Mouse (Mus musculus) megakaryocyte, adult 5-6 weeks (primary cell): ENCODE data around the gene Zfp275. TPM values are rescaled to one million over a fixed set of nuclear protein-coding genes. Genes with fewer than 3 reads are reported as not detected.
A peak's percentile ranks its signal among the peaks of the same experiment; 100 is the strongest.
"Not testable (repeated sequence)": the region's sequence is repeated elsewhere in the genome, so short reads cannot be mapped to it uniquely, and the experiment has no call there.

Experiments used
- ATAC-seq: 2 replicates; pipeline ENCODE4 v1.8.0; 2016; ENCODE audit warnings: mild to moderate bottlenecking, inconsistent platforms; ENCODE audit not compliant: poor library complexity, severe bottlenecking
- total RNA-seq, 2 experiments: library from RNA; stranded (forward) in 1 of 2; stranded (reverse) in 1 of 2; fragments of 153-499, 151-499 nt in 1 of 2; fragments of 221-1000, 200-1000 nt in 1 of 2; gene quantifications; 2 replicates each; pipeline versions ENCODE4 v1.2.3 to v1.2.4; 2015 to 2017

The Zfp275 gene
- total RNA-seq (2015) (5.3 and 6.8 TPM in 2 replicates), total RNA-seq (2017) (3.5 and 4.3 TPM in 2 replicates)

DNA sequence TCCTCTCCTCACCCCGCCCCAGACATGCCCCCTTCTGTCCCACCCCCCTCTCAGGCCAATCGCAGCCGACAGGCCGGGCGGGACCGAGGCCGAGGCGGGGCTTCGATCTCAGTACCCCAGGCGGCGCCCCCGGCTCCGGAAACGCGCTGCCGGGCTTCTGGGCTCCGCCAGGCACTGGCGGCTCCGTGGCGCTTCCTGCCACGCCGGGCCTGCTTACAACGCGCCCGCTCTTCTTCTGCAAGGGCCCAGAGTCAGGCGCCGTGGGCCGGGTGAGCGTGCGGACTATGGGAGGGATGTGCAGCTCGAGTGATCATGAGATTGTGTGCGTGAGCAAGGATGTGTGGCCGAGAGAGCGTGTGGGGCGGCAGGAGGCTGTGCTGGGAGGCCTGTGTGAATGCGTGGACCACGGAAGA, at the start of gene Zfp275:
TSS of gene Zfp275 (plus strand) at position 139 of the 413 bp plus-strand sequence.
- peak; percentile 96 for ATAC-seq

DNA sequence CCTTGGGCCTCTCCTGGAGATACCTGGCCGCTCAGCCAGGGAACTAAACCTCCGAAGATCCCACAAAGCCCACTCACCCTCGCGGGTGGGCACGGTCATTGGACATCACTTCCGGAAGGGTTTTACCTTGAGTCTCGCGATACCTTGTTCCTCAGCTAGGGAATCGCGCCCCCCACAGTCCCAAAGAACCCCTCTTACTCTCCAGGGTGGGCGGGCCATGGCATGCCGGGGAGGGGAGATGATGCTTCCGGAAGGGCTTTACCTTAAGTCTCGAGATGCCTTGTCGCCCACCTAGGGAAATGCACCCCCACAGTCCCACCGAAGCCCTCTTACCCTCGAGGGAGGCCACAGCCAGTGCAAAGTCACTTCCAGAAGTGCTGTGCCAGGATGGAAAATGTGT, 49.5 kb upstream of the Zfp275 start, which contains the start of the genes Xlr5a and Xlr5c:
TSS of gene Xlr5a (minus strand) at position 101 of the 400 bp plus-strand sequence.
TSS of gene Xlr5c (minus strand) at position 101 of the 400 bp plus-strand sequence.
- not testable (repeated sequence) for ATAC-seq

DNA sequence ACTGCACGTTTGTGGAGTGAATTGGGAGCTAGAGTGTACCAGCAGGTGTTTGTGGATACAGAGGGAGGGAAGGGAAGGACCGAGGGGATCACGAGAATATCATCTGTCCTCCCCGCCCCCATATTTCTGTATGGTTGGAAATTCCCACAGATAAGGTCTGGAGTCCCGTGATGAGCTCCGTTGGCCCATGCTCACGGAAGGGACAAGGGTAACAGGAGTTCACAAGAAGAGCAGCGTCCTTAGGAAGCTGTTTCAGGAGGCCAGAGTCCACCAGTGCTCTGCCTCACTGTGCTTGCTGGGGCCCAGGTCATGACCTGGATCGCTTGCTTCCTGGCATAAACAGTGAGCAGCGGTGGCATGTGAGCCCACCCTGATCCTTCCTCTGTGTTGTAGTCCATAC, 46.7 kb upstream of the Zfp275 start:
- not testable (repeated sequence) for ATAC-seq

GRCm38 (mm10) chrX:73312522-73312921, 29.9 kb upstream of the Zfp275 start:
- ATAC-seq = 0 out of 2 replicates have a peak, but pooled peaks have one; percentile 49

DNA sequence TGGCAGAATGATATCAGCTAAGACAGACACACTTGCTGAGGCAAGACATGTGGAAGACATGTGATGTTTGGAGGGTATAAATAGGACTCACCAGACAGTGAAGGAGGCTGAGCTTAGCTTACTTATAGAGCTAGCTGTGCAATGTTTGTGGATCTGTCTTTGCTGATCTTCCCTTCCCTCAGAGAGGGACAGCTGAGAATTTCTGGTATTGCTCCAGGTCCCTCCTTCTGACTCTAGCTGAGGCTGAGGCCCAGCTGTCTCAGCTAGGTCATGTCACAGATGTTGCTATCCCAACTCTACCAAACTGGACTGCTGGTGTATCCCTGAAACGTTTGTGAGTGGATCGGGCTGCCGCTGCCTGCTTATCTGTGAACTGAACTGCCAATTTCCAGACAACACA, 21.4 kb upstream of the Zfp275 start:
- ATAC-seq = no peak

- no peak for ATAC-seq
Observed at GRCm38 (mm10) chrX:73327215-73327614, 15.2 kb upstream of the Zfp275 start.

GRCm38 (mm10) chrX:73333548-73333947, 8.9 kb upstream of the Zfp275 start:
- ATAC-seq = no peak

- ATAC-seq = no peak
Observed at GRCm38 (mm10) chrX:73336740-73337139, 5.7 kb upstream of the Zfp275 start, which contains the start of gene Gm45015. Gene Gm45015 (minus strand): TSS chrX:73336840.

GRCm38 (mm10) chrX:73341473-73341872, 948 bp upstream of the Zfp275 start:
- ATAC-seq = no peak

DNA sequence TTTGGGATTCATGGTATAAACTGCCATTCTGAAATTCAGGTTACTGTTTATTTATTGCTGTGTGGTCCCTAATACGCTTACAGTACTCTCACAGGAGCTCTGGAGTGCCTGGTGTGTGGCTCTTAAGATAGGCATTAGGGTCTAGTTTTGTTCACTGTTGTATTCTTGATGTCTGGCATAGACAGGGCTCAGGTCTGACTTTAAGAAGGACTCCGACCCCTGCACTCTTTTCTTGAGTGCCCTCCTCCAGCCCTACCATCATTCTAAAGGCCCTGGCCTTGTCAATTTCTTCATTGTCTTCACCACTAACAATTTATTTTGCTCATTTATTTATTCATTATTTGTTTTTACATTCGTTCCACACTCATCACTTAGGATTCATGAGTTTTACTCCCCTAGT, 353 bp upstream of the Zfp275 start:
- no peak for ATAC-seq

- ATAC-seq = peak; percentile 31
Observed at GRCm38 (mm10) chrX:73342941-73343735, 717 bp downstream of the Zfp275 start.

GRCm38 (mm10) chrX:73343802-73344201, 1.4 kb downstream of the Zfp275 start:
- no peak for ATAC-seq

- ATAC-seq = no peak
Observed at GRCm38 (mm10) chrX:73344346-73344745, 1.9 kb downstream of the Zfp275 start.

DNA sequence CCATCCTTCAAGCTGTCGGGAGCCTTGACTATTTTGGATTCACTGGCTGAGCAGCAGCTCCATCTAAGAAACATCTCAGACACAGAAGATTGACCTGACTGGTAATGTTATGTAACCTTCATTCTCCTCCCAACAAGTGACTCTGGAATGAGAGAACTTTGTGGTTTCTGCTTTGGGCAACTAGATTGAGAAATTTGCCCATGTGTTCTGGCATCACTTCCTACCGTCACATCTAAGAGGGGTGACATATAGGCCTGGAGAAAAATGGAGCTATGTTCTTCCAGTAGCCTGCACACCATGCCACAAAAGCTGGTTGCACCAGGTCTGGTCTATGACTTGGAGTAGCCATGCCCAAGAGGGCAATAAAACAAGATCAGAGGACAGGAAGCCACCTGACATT, 13.7 kb downstream of the Zfp275 start:
- peak; percentile 91 for ATAC-seq

DNA sequence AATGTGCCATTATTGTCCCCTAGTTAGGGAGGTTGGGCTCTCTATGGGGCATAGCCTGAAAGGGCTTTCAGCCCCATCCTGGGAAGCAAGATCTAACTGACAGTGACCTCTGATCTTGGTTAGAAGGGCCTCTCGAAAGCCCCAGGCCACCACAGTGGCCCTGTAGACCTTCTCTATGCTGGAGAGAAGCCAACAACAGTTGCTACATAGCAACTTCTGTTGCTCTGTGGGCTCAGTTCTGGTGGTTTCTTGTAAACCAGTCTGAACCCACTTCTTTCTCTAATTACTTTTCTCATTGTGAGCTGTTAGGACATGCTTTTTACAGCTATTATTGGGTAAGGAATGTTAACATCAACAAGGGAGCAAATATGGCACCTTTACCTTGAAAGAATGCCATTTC, 14.3 kb downstream of the Zfp275 start:
- peak; percentile 66 for ATAC-seq

GRCm38 (mm10) chrX:73363291-73363690, 20.9 kb downstream of the Zfp275 start:
- peak; percentile 51 for ATAC-seq

DNA sequence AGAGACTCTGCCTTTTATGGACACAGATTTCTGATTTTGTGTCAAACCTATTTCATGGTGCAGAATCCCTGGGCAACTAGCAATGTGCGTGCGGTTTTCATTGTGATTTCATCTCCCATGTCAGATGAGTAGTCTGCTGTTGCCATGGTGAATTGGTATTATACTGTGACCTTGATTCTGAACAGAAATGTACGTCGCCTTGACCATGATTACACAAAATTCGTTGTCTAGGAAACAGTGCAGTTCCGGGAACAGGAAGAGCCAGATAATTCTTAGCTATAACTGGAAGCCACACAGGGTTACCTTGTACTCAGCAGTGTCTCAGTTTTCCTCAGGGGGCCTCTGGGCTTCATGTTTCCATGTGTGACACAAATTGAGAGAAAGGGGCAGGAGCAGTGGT, 42.0 kb downstream of the Zfp275 start:
- no peak for ATAC-seq

- ATAC-seq = no peak
Observed at GRCm38 (mm10) chrX:73384924-73385323, 42.5 kb downstream of the Zfp275 start.

- no peak for ATAC-seq
Observed at GRCm38 (mm10) chrX:73391481-73391880, 49.1 kb downstream of the Zfp275 start.

DNA sequence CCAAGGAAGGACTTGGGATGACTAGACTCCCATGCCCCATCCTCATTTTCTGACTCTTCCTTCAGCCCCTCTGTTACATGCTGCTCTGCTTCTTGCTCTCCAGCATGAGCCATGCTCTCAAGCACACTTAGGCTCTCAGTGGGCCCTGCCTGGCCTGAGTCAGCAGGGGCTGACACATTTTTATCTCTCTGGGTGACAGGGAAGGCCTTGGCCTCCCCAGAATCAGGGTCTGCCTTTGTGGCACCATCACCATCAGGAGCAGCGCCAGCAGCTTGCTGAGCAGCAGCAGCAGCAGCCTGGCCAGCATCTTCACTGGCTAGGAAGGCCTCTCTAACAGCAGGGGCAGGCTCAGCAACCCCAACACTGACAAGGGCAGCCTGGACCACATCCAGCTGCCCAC, 54.0 kb downstream of the Zfp275 start:
- ATAC-seq = no peak

- ATAC-seq = not testable (repeated sequence)
Observed at GRCm38 (mm10) chrX:73398636-73399035, 56.2 kb downstream of the Zfp275 start, which contains the start of gene Gm18336. Gene Gm18336 (minus strand): TSS chrX:73398736.

DNA sequence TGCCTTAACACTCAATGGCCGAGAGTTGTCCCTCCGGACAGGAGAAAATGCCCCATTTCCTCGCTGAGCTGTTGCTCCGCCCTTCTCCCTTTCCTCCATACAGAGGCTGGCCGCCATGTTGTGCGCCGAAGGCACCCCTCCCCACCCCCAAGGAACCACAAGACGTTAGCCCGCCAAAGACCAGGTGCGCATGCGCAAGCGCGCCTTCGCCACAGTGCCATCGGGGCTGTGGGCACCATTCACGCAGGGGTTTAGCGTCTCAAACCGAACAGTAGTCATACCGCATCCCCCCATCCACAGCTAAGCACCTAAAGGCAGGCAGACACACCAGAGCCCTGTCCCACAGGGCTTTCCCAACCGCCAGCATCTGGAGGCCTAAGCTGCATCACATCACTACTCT, 58.5 kb downstream of the Zfp275 start:
- no peak for ATAC-seq
